Mouse (Mus musculus) forebrain, postnatal 0 days (tissue): ENCODE data around the gene Kat2a. TPM values are rescaled to one million over a fixed set of nuclear protein-coding genes. Genes with fewer than 3 reads are reported as not detected.

Experiments
- ATAC-seq: fragments of 200-750 bp; cut with Nextera tagmentation; 2 replicates; pipeline ENCODE4 v1.8.0; 2017; ENCODE audit warnings: mild to moderate bottlenecking, moderate library complexity
- DNase-seq: peaks from one replicate; pipeline ENCODE4 v3.0.0-alpha.2; 2015
- H3K27ac ChIP-seq: fragments of 300-500 bp; sonication (generic); 2 replicates; pipeline ENCODE4 v1.5.1; 2014; ENCODE audit warnings: low read depth, mild to moderate bottlenecking, antibody characterized with exemption, low read length, moderate library complexity, mixed read lengths
- H3K27me3 ChIP-seq: fragments of 300-500 bp; sonication (generic); 2 replicates; pipeline ENCODE4 v1.6.1; 2014; ENCODE audit warnings: mild to moderate bottlenecking, low read length, mixed read lengths; ENCODE audit not compliant: insufficient read depth
- H3K36me3 ChIP-seq: fragments of 300-500 bp; sonication (generic); 2 replicates; pipeline ENCODE4 v1.6.1; 2014; ENCODE audit warnings: mild to moderate bottlenecking, moderate library complexity; ENCODE audit not compliant: insufficient read depth
- H3K4me1 ChIP-seq: fragments of 300-500 bp; sonication (generic); 2 replicates; pipeline ENCODE4 v1.6.1; 2014; ENCODE audit warnings: antibody characterized with exemption; ENCODE audit not compliant: insufficient read depth
- H3K4me2 ChIP-seq: fragments of 300-500 bp; sonication (generic); 2 replicates; pipeline ENCODE4 v1.6.1; 2014; ENCODE audit warnings: low read depth, mild to moderate bottlenecking, moderate library complexity
- H3K4me3 ChIP-seq: fragments of 300-500 bp; sonication (generic); 2 replicates; pipeline ENCODE4 v1.5.1; 2014; ENCODE audit warnings: low read depth, low read length, mixed read lengths
- H3K9ac ChIP-seq: fragments of 300-500 bp; sonication (generic); 2 replicates; pipeline ENCODE4 v1.6.1; 2014; ENCODE audit warnings: mild to moderate bottlenecking
- H3K9me3 ChIP-seq: fragments of 300-500 bp; sonication (generic); 2 replicates; pipeline ENCODE4 v1.6.1; 2016; ENCODE audit warnings: low read length
- CTCF ChIP-seq: sonication (generic); IDR thresholded peaks from 2 replicates; pipeline ENCODE4 v1.5.1; 2016; ENCODE audit warnings: antibody characterized with exemption, control low read depth, low read depth
- whole genome bisulfite sequencing: fragments of 180-500 bp; shearing (Covaris S2); extraction: QIAGEN DNeasy Blood & Tissue Kit; methylation state at CpG from one replicate; pipeline ENCODE4 v1.1.7; 2014; 5-methylcytosine and 5-hydroxymethylcytosine counted together
- polyA plus RNA-seq: library from polyadenylated mRNA; unstranded; fragments of >200 nt; fragmentation: Nextera tagmentation; extraction: Ambion mirVana; gene quantifications from 2 replicates; pipeline ENCODE4 v1.2.1, GENCODE M21; 2015
- total RNA-seq: library from RNA; depleted of rRNA; stranded (reverse); fragments of >200 nt; gene quantifications from 2 replicates; pipeline ENCODE4 v1.2.3, GENCODE M21; 2014; rRNA removed

Gene Kat2a
- 41.9 and 42.8 TPM in 2 replicates for total RNA-seq
- polyA plus RNA-seq: 59.9 and 67.0 TPM in 2 replicates

- TF ChIP-seq CTCF: no peak
- peaks cover 44% of the 10 kb centered on the region for H3K36me3 ChIP-seq
- ATAC-seq: peak; percentile 97
These were observed at the start of gene Kat2a for GRCm38 (mm10) chr11:100711783-100712615. Gene Kat2a, minus strand, starts transcription at chr11:100712465.

DNA sequence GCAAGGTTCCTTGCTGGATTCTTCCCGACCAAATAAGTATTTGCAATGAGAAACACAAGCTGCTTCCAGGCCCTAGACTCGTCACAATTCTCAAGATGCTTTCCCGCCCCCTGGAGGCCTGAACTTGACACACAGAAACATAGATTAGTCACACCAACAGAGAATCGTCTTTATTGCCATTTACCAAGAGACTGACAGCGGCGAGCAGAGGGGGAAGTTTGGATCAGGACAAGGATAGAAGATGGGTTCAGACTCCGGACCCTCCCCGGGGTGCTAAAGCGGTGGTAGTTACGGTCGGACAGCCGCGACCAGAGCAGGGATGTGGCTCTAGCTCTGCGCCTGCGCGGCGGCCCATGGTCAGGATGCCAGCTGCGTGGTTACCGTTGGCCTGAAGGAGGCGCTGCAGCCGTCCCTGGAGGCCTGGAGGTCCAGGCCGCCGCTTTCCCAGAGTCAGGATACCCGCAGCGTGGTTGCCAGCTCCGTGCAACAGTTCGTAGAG, 49.3 kb upstream of the Kat2a start:
- Histone ChIP-seq H3K27ac (no peak overlapping the region), H3K27me3 (peaks cover 3% of the 10 kb centered on the region; the same call in 1 of the 2 replicates), H3K4me2 (peak overlapping the region; percentile 66), H3K4me3 (peak overlapping the region; percentile 41), H3K4me1 (no peaks in the 10 kb centered on the region; the same call in 1 of the 2 replicates), H3K36me3 (no peaks in the 10 kb centered on the region), H3K9me3 (no peaks in the 10 kb centered on the region), H3K9ac (peak overlapping the region; percentile 47)
- TF ChIP-seq CTCF: peak; percentile 83
- WGBS: under 1% methylated on average over 27 of the region's 27 CpGs
- ATAC-seq: peak; percentile 65
- peak; percentile 92 for DNase-seq

More at GRCm38 (mm10) chr11:100711783-100712615, at the start of gene Kat2a:
- peak within 1 kb of the TSS; percentile 62 for H3K27ac ChIP-seq
- H3K9ac ChIP-seq: peak within 1 kb of the TSS; percentile 91
- 5% methylated on average over 48 of the region's 48 CpGs for WGBS
- no peaks in the 10 kb centered on the region for H3K27me3 ChIP-seq
- DNase-seq: peak; percentile 93
- H3K4me2 ChIP-seq: peak within 1 kb of the TSS; percentile 82
- H3K9me3 ChIP-seq: no peaks in the 10 kb centered on the region
- H3K4me1 ChIP-seq: peaks cover 16% of the 10 kb centered on the region
- H3K4me3 ChIP-seq: peak within 1 kb of the TSS; percentile 97

GRCm38 (mm10) chr11:100759611-100760233, 47.5 kb upstream of the Kat2a start, which contains the start of gene Kcnh4:
Gene Kcnh4, minus strand, starts transcription at chr11:100759942.
- H3K9ac ChIP-seq: peak within 1 kb of the TSS; percentile 70
- peak; percentile 86 for ATAC-seq
- no peaks in the 10 kb centered on the region for H3K9me3 ChIP-seq
- no peaks in the 10 kb centered on the region; the same call in 1 of the 2 replicates for H3K4me1 ChIP-seq
- H3K27me3 ChIP-seq: peaks cover 3% of the 10 kb centered on the region; the same call in 1 of the 2 replicates
- peak within 1 kb of the TSS; percentile 58 for H3K4me3 ChIP-seq
- DNase-seq: peak; percentile 90
- H3K4me2 ChIP-seq: peak within 1 kb of the TSS; percentile 74
- WGBS: 2% methylated on average over 50 of the region's 51 CpGs
- 0 out of 2 replicates have a peak, but pooled peaks cover 8% of the 10 kb centered on the region for H3K36me3 ChIP-seq
- peak; percentile 66 for TF ChIP-seq CTCF
- H3K27ac ChIP-seq: peak within 1 kb of the TSS; percentile 59

GRCm38 (mm10) chr11:100758707-100759610, 46.7 kb upstream of the Kat2a start:
- peak; percentile 60 for DNase-seq
- 3% methylated on average over 35 of the region's 35 CpGs for WGBS

DNA sequence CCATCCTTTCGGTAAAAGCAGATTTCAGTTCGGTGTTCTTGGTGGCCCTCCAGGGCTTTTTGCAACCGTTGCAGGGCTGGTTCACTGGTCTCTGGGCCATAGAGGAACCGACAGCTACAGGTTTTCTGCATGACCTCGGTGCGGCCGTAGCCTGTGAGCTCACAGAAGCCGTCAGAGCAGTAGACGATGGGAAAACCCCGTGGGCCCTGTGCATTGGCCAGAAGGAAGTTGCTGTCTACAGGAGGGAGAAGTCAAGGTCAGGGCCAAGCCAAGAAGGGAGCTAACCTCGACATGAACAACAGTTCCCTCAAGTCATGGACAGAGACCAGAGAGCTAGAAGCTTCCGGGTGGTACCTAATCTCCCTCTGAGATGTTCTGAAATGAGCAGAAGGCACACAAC, 45.3 kb upstream of the Kat2a start:
- no peak overlapping the region for H3K9ac ChIP-seq
- ATAC-seq (no peak), DNase-seq (no peak)
- H3K36me3 ChIP-seq: peaks cover 24% of the 10 kb centered on the region
- 90% methylated on average over 12 of the region's 12 CpGs for WGBS
- H3K9me3 ChIP-seq: no peaks in the 10 kb centered on the region
- peaks cover under 1% of the 10 kb centered on the region; the same call in 1 of the 2 replicates for H3K27me3 ChIP-seq
- peak overlapping the region; percentile 74; the same call in 1 of the 2 replicates for H3K4me2 ChIP-seq
- no peak for TF ChIP-seq CTCF
- H3K4me3 ChIP-seq: no peak overlapping the region
- H3K27ac ChIP-seq: no peak overlapping the region
- no peaks in the 10 kb centered on the region; the same call in 1 of the 2 replicates for H3K4me1 ChIP-seq

More at GRCm38 (mm10) chr11:100758707-100759610, 46.7 kb upstream of the Kat2a start:
- no peak; the same call in 1 of the 2 replicates for TF ChIP-seq CTCF
- H3K9me3 ChIP-seq: no peaks in the 10 kb centered on the region
- H3K27ac ChIP-seq: peak overlapping the region; percentile 59
- H3K4me3 ChIP-seq: peak overlapping the region; percentile 58
- ATAC-seq: peak; percentile 59
- peaks cover 3% of the 10 kb centered on the region; the same call in 1 of the 2 replicates for H3K27me3 ChIP-seq
- peak overlapping the region; percentile 74 for H3K4me2 ChIP-seq
- H3K36me3 ChIP-seq: peaks cover 15% of the 10 kb centered on the region; the same call in 1 of the 2 replicates
- peak overlapping the region; percentile 70 for H3K9ac ChIP-seq
- no peaks in the 10 kb centered on the region; the same call in 1 of the 2 replicates for H3K4me1 ChIP-seq

- Histone ChIP-seq H3K4me2 (no peak overlapping the region), H3K27me3 (no peaks in the 10 kb centered on the region), H3K36me3 (peaks cover 32% of the 10 kb centered on the region), H3K9ac (no peak overlapping the region), H3K4me1 (no peaks in the 10 kb centered on the region), H3K27ac (no peak overlapping the region), H3K9me3 (no peaks in the 10 kb centered on the region), H3K4me3 (no peak overlapping the region)
- ATAC-seq (no peak), DNase-seq (no peak)
- TF ChIP-seq CTCF: no peak
- 68% methylated on average over 6 of the region's 6 CpGs for WGBS
These were observed 44.2 kb upstream of the Kat2a start for GRCm38 (mm10) chr11:100756476-100756875.
